Mouse (Mus musculus): ENCODE data around the gene Anxa11. TPM values are rescaled to one million over a fixed set of nuclear protein-coding genes. Genes with fewer than 3 reads are reported as not detected.

Anxa11 gene
- polyA plus RNA-seq, 1 experiment from 2014 or later: 2.4 TPM

DNA sequence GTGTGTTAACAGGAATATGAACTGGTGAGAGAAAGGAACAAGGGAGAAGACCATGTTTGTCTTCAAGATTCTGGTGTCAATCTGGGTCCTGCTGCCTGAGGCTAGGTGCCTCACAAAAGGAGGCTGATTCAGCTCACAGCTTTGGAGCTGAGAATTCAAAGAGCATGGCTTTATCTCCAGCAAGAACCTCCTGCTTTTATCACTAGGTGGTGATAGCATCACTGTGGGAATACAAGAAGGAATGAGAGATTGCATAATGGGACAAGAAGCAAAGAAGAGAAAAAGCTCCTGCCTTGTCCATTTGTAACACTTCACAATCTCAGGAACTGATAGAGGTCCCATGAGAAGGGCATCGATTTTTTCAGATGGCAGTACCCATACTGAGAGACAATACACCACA is 10.6 kb upstream of the Anxa11 start:
- Histone ChIP-seq H3K9me3 (replicated peaks; ENCODE audit: control insufficient read depth, low read length, poor library complexity, severe bottlenecking) (no peaks in the 10 kb centered on the region), H3K9ac (ENCODE audit: low read depth, low read length) (no peak overlapping the region), H3K27me3 (ENCODE audit: control insufficient read depth, insufficient read depth, low read depth, low read length) (no peaks in the 10 kb centered on the region), H3K36me3 (ENCODE audit: control insufficient read depth, insufficient read depth, low read length) (no peaks in the 10 kb centered on the region), H3K4me3 (ENCODE audit: low read depth, low read length) (no peak overlapping the region), H3K4me1 (ENCODE audit: control insufficient read depth, insufficient read depth, low read length) (no peaks in the 10 kb centered on the region), H3K27ac (ENCODE audit: low read length) (no peak overlapping the region), H3K4me2 (ENCODE audit: low read length) (no peak overlapping the region)
- WGBS: 71% methylated on average over 1 of the region's 1 CpGs
- ATAC-seq: no peak

DNA sequence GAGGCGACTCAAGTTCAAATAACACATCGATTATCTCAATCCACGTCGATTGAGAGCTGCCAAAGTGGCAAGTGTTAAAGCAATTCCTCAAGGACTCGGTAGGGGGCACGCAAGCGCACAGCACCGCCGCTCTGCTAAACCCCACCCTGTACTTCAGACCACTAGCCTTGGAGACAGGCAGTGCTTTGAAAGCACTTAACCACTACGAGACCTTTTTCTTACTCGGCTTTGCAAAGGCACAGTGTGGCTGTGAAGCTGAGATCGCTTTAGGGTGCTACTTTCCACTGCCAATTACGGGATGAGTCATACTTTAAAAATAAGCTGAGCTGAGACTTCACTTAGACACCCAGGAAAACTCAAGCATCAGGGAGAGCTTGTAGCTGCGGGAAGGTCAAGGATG is 9.7 kb upstream of the Anxa11 start:
- H3K4me2 ChIP-seq (ENCODE audit: low read length): peak overlapping the region; percentile 4; the same call in 1 of the 2 replicates

DNA sequence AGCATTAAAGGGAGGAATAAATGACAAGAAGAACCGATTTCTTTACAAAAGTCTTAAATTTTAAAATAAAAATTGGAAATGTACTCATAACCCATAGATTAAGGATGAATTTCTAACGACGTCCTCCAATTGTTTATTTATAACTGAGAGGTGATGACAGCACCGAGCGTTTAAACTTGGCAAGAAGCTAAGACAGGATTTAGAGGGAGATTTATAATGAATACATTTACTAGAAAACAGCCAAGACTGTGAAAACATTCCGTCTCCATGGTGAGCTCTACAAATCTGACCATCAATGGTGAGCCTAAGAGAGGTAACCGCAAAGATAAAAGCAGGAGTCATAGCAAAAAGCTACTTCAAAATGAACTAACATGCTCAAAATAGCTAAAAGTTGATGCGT is 3.5 kb upstream of the Anxa11 start:
- H3K9ac ChIP-seq (ENCODE audit: low read depth, low read length): no peak overlapping the region
- H3K27me3 ChIP-seq (ENCODE audit: control insufficient read depth, insufficient read depth, low read depth, low read length): peaks cover 14% of the 10 kb centered on the region
- no peaks in the 10 kb centered on the region for H3K9me3 ChIP-seq (replicated peaks; ENCODE audit: control insufficient read depth, low read length, poor library complexity, severe bottlenecking)
- H3K4me3 ChIP-seq (ENCODE audit: low read depth, low read length): no peak overlapping the region
- H3K27ac ChIP-seq (ENCODE audit: low read length): no peak overlapping the region
- H3K36me3 ChIP-seq (ENCODE audit: control insufficient read depth, insufficient read depth, low read length): no peaks in the 10 kb centered on the region
- ATAC-seq: no peak
- WGBS: 44% methylated on average over 8 of the region's 8 CpGs
- H3K4me1 ChIP-seq (ENCODE audit: control insufficient read depth, insufficient read depth, low read length): peaks cover 9% of the 10 kb centered on the region; the same call in 1 of the 2 replicates
- H3K4me2 ChIP-seq (ENCODE audit: low read length): no peak overlapping the region

More for the DNA sequence above, 9.7 kb upstream of the Anxa11 start:
- ATAC-seq: no peak
- Histone ChIP-seq H3K27me3 (ENCODE audit: control insufficient read depth, insufficient read depth, low read depth, low read length) (no peaks in the 10 kb centered on the region), H3K4me1 (ENCODE audit: control insufficient read depth, insufficient read depth, low read length) (no peaks in the 10 kb centered on the region), H3K4me3 (ENCODE audit: low read depth, low read length) (no peak overlapping the region), H3K9me3 (replicated peaks; ENCODE audit: control insufficient read depth, low read length, poor library complexity, severe bottlenecking) (no peaks in the 10 kb centered on the region), H3K36me3 (ENCODE audit: control insufficient read depth, insufficient read depth, low read length) (no peaks in the 10 kb centered on the region), H3K9ac (ENCODE audit: low read depth, low read length) (no peak overlapping the region), H3K27ac (ENCODE audit: low read length) (no peak overlapping the region)
- 13% methylated on average over 14 of the region's 14 CpGs for WGBS

DNA sequence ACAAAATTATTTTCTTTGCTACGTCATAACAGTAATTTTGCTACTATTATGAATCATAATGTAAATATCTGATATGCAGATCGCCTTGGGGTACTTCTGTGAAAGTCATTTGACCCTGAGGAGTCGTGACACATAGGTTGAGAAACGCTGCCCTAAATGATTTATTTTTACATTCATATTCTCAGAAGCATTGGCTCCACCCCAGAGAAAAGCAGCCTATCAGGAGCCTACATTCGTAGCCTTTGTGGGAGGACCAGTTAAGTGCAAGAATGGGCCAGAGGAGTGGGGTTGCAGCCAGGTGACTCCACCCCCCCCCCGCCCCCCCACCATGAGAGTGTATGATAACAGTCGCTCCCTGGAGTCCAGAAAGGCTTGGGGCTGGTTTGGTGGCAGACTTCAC is 2.2 kb upstream of the Anxa11 start:
- H3K36me3 ChIP-seq (ENCODE audit: control insufficient read depth, insufficient read depth, low read length): no peaks in the 10 kb centered on the region
- no peak overlapping the region for H3K9ac ChIP-seq (ENCODE audit: low read depth, low read length)
- peaks cover 17% of the 10 kb centered on the region for H3K27me3 ChIP-seq (ENCODE audit: control insufficient read depth, insufficient read depth, low read depth, low read length)
- H3K9me3 ChIP-seq (replicated peaks; ENCODE audit: control insufficient read depth, low read length, poor library complexity, severe bottlenecking): no peaks in the 10 kb centered on the region
- WGBS: 80% methylated on average over 7 of the region's 7 CpGs
- H3K4me3 ChIP-seq (ENCODE audit: low read depth, low read length): no peak overlapping the region
- H3K4me1 ChIP-seq (ENCODE audit: control insufficient read depth, insufficient read depth, low read length): peaks cover 9% of the 10 kb centered on the region; the same call in 1 of the 2 replicates
- H3K4me2 ChIP-seq (ENCODE audit: low read length): no peak overlapping the region
- ATAC-seq: no peak
- H3K27ac ChIP-seq (ENCODE audit: low read length): no peak overlapping the region

DNA sequence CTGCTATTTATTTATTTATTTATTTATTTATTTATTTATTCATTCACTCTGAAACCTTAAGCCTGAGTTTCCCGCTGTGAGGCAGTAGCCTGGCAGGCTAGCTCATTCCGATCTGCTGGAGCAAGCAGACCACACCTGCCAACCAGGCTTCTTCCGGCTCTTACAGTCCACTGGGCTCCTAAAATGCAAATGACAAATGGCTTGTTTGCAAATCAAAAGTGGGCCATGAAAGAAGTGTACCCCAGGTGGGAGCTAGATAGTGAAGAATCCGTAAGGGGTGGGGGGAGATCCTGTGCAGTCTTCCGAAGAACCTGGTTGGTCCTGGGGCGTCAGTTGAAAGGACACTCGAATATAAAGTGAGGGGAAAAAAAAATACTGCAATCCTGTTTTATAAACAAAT is 995 bp upstream of the Anxa11 start:
- Histone ChIP-seq H3K9ac (ENCODE audit: low read depth, low read length) (no peak overlapping the region), H3K27me3 (ENCODE audit: control insufficient read depth, insufficient read depth, low read depth, low read length) (peaks cover 17% of the 10 kb centered on the region), H3K4me2 (ENCODE audit: low read length) (no peak overlapping the region), H3K36me3 (ENCODE audit: control insufficient read depth, insufficient read depth, low read length) (no peaks in the 10 kb centered on the region), H3K4me1 (ENCODE audit: control insufficient read depth, insufficient read depth, low read length) (peaks cover 9% of the 10 kb centered on the region; the same call in 1 of the 2 replicates), H3K4me3 (ENCODE audit: low read depth, low read length) (no peak overlapping the region), H3K27ac (ENCODE audit: low read length) (no peak overlapping the region), H3K9me3 (replicated peaks; ENCODE audit: control insufficient read depth, low read length, poor library complexity, severe bottlenecking) (no peaks in the 10 kb centered on the region)
- 13% methylated on average over 7 of the region's 7 CpGs for WGBS
- ATAC-seq: no peak

DNA sequence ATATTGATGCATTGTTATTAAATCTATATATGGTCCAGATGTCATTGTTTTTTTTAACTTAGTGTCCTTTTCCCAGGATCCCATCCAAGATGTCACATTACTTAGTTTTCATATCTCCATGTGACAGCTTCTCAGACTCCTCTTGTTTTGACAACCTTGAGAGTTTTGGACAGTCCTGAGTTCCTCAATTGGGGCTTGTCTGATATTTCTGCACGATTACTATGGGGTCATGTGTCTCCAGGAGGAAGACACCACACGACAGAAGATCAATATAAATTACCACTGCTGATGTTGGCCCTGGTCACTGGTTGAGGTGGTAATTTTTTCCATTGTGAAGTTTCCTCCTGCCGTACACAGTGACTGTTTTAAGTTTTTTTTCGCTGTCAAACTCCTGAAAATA is 377 bp upstream of the Anxa11 start:
- Histone ChIP-seq H3K27me3 (ENCODE audit: control insufficient read depth, insufficient read depth, low read depth, low read length) (peaks cover 17% of the 10 kb centered on the region), H3K9ac (ENCODE audit: low read depth, low read length) (no peak overlapping the region)
- WGBS: 4% methylated on average over 4 of the region's 4 CpGs

DNA sequence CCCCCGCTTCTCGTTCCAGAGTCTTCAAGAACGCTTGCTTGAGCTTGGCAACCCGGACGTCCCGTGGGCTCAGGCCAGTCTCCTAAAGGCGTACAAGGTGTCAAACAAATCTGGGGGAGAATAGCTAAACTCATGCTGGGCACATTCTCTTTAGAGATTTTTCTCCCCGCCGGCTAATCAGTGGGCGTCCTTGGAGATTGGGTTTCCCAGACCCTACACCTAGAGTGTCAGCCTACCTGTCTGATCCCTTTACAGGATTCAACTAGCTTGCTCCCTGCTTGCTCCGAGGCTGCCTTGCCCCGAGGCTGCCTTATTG is 690 bp downstream of the Anxa11 start:
- Histone ChIP-seq H3K36me3 (ENCODE audit: control insufficient read depth, insufficient read depth, low read length) (no peaks in the 10 kb centered on the region), H3K9ac (ENCODE audit: low read depth, low read length) (peak overlapping the region; percentile 39; the same call in 1 of the 2 replicates)

More for the DNA sequence above, 377 bp upstream of the Anxa11 start:
- Histone ChIP-seq H3K27ac (ENCODE audit: low read length) (no peak overlapping the region), H3K36me3 (ENCODE audit: control insufficient read depth, insufficient read depth, low read length) (no peaks in the 10 kb centered on the region), H3K4me3 (ENCODE audit: low read depth, low read length) (peak overlapping the region; percentile 48), H3K9me3 (replicated peaks; ENCODE audit: control insufficient read depth, low read length, poor library complexity, severe bottlenecking) (no peaks in the 10 kb centered on the region), H3K4me2 (ENCODE audit: low read length) (peak overlapping the region; percentile 92), H3K4me1 (ENCODE audit: control insufficient read depth, insufficient read depth, low read length) (peaks cover 9% of the 10 kb centered on the region; the same call in 1 of the 2 replicates)
- ATAC-seq: no peak

DNA sequence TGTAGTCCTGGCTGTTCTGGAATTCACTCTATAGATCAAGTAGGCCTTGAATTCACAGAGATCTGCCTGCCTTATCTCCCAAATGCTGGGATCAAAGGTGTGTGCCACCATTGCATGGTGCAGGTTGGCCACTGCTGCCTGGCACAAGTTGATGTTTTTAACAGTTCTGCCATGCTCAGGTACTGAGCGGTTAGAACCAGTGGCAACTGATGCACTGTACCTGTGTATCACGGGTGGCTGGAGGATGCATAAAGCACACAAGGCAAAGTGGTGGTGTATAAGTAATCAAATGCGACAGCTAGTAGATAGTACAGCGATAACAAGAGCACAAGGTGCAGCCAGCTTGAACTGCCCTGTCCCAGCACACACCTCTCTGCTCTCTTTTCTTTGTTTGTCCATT is 2.4 kb downstream of the Anxa11 start:
- Histone ChIP-seq H3K27me3 (ENCODE audit: control insufficient read depth, insufficient read depth, low read depth, low read length) (peaks cover 17% of the 10 kb centered on the region), H3K9ac (ENCODE audit: low read depth, low read length) (no peak overlapping the region)

More for the DNA sequence above, 690 bp downstream of the Anxa11 start:
- Histone ChIP-seq H3K9me3 (replicated peaks; ENCODE audit: control insufficient read depth, low read length, poor library complexity, severe bottlenecking) (no peaks in the 10 kb centered on the region), H3K4me1 (ENCODE audit: control insufficient read depth, insufficient read depth, low read length) (peaks cover 9% of the 10 kb centered on the region; the same call in 1 of the 2 replicates), H3K27ac (ENCODE audit: low read length) (no peak overlapping the region), H3K4me3 (ENCODE audit: low read depth, low read length) (peak overlapping the region; percentile 48), H3K4me2 (ENCODE audit: low read length) (peak overlapping the region; percentile 92), H3K27me3 (ENCODE audit: control insufficient read depth, insufficient read depth, low read depth, low read length) (peaks cover 17% of the 10 kb centered on the region)
- ATAC-seq: no peak
- WGBS: 2% methylated on average over 12 of the region's 12 CpGs

DNA sequence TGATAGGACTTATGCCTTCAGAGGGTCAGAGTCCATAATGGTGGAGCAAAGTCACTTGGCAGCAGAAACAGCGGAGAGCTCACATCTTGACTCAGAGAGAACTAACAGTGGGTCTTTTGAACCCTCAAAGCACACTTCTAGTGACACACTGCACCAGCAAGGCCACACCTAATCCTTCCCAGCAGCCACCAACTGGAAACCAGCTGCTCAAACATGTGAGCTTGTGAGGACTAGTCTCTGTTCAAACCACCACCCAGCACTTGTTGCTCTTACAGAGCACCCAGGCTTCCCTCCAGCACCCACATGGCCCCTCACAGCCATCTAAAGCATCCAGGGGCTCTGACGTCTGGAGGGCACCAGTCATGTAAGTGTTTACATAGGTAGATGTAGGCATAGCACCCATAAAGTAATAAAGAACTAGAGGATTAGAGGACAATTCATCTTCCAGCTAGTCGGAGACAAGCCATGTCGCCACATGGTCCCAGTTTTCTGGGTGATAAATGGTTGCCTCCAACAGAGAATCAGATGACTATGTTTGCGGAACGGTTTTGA is 4.0 kb downstream of the Anxa11 start:
- Histone ChIP-seq H3K9ac (ENCODE audit: low read depth, low read length) (no peak overlapping the region), H3K9me3 (replicated peaks; ENCODE audit: control insufficient read depth, low read length, poor library complexity, severe bottlenecking) (no peaks in the 10 kb centered on the region), H3K27me3 (ENCODE audit: control insufficient read depth, insufficient read depth, low read depth, low read length) (peaks cover 17% of the 10 kb centered on the region), H3K4me1 (ENCODE audit: control insufficient read depth, insufficient read depth, low read length) (peaks cover 9% of the 10 kb centered on the region; the same call in 1 of the 2 replicates), H3K27ac (ENCODE audit: low read length) (no peak overlapping the region), H3K36me3 (ENCODE audit: control insufficient read depth, insufficient read depth, low read length) (no peaks in the 10 kb centered on the region), H3K4me2 (ENCODE audit: low read length) (no peak overlapping the region), H3K4me3 (ENCODE audit: low read depth, low read length) (no peak overlapping the region)
- ATAC-seq: no peak
- 92% methylated on average over 6 of the region's 6 CpGs for WGBS

More for the DNA sequence above, 2.4 kb downstream of the Anxa11 start:
- no peaks in the 10 kb centered on the region for H3K9me3 ChIP-seq (replicated peaks; ENCODE audit: control insufficient read depth, low read length, poor library complexity, severe bottlenecking)
- no peaks in the 10 kb centered on the region for H3K36me3 ChIP-seq (ENCODE audit: control insufficient read depth, insufficient read depth, low read length)
- H3K27ac ChIP-seq (ENCODE audit: low read length): no peak overlapping the region
- ATAC-seq: no peak
- peaks cover 9% of the 10 kb centered on the region; the same call in 1 of the 2 replicates for H3K4me1 ChIP-seq (ENCODE audit: control insufficient read depth, insufficient read depth, low read length)
- H3K4me2 ChIP-seq (ENCODE audit: low read length): no peak overlapping the region
- H3K4me3 ChIP-seq (ENCODE audit: low read depth, low read length): no peak overlapping the region
- 97% methylated on average over 4 of the region's 4 CpGs for WGBS
